Mouse (Mus musculus) thymus, adult 2 months (tissue): ENCODE measurements around the gene Osm.

Experiments used
- CTCF ChIP-seq: fragments of 200-500 bp; IDR thresholded peaks from 2 replicates; pipeline ENCODE4 v1.5.1; 2012; ENCODE audit warnings: mild to moderate bottlenecking, control low read depth, low read length, moderate library complexity, borderline replicate concordance; ENCODE audit not compliant: control insufficient read depth, poor library complexity, insufficient read depth; ENCODE audit errors: extremely low read depth
- POLR2A ChIP-seq: fragments of 200-500 bp; IDR thresholded peaks from 2 replicates; pipeline ENCODE4 v1.6.1; 2012; ENCODE audit warnings: mild to moderate bottlenecking, low read length, control low read depth, moderate library complexity; ENCODE audit not compliant: control insufficient read depth, poor library complexity, insufficient read depth; ENCODE audit errors: extremely low read depth

DNA sequence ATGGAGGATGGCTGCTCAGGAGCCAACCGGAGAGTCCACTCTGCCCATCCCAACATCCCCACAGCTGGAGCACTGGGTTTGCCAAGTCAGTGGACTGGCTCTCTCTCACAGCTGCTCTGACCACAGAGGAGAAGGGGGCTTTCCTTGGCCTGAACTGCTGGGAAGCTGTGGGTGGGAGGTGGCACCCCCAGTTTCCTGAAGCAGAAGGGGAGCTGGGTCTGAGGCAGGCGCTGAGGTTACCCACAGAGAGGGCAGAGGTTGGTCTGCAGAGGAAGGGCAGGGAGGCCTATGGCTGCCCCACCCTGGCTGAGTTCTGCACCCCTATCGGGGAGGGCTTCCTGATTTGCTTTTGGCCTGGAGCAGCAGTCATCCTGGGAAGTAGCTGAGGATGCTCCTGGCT lies 15.2 kb downstream of the Osm start:
- TF ChIP-seq POLR2A (no peak), CTCF (no peak)
